Mouse (Mus musculus): ENCODE results near the gene Fbxl20. TPM values are rescaled to one million over a fixed set of nuclear protein-coding genes. Genes with fewer than 3 reads are reported as not detected.
"Not testable (repeated sequence)": the region's sequence is repeated elsewhere in the genome, so short reads cannot be mapped to it uniquely, and the experiment has no call there.

Gene Fbxl20
- total RNA-seq (2021) (10 to 100 TPM; 14.3 to 14.4 TPM), polyA plus RNA-seq (2012; rRNA removed) (10.7 and 16.0 TPM in 2 replicates)
- long read RNA-seq, full-length matches to known transcripts: 10 of 18 reads
- long read RNA-seq, partial matches to known transcripts: 0 of 18 reads
- long read RNA-seq, other reads (novel, unspliced or antisense): 8 of 18 reads

- H3K79me2 ChIP-seq (replicated peaks; ENCODE audit: control insufficient read depth, insufficient read depth, low read length): peaks cover 4% of the 10 kb centered on the region
- peaks cover 7% of the 10 kb centered on the region for H3K36me3 ChIP-seq (ENCODE audit: control insufficient read depth, insufficient read depth, low read length)
- peak within 1 kb of the TSS; percentile 98 for H3K27ac ChIP-seq
- intact Hi-C loops (cut with DNase I): loop anchor here (2.0 to 10.0 kb wide), 3 partner anchors 33 to 123 kb away; partner anchors contain the start of gene Rpl19
- peak within 1 kb of the TSS; percentile 87 for H3K9ac ChIP-seq (ENCODE audit: low read depth, low read length)
- WGBS: under 1% methylated on average over 58 of the region's 65 CpGs
- H3K4me3 ChIP-seq: peak within 1 kb of the TSS; percentile 97
- H3K4me1 ChIP-seq (ENCODE audit: control insufficient read depth, insufficient read depth, low read length): peaks cover 7% of the 10 kb centered on the region
- no peaks in the 10 kb centered on the region for H3K27me3 ChIP-seq (ENCODE audit: control insufficient read depth, insufficient read depth, low read length)
- peak; percentile 91 to 93 for DNase-seq
- TF ChIP-seq CTCF (IDR thresholded peaks at IDR 0.05) (no peak), EP300 (IDR thresholded peaks at IDR 0.05; ENCODE audit: insufficient read depth, low read depth, low read length) (0 out of 2 replicates have a peak, but pooled peaks have one; percentile 37), POLR2A (IDR thresholded peaks at IDR 0.05; ENCODE audit: insufficient read depth, low read depth, low read length) (peak; percentile 35; the same call in 1 of the 2 replicates)
These were observed at the start of gene Fbxl20 for GRCm38 (mm10) chr11:98149786-98150624. Gene Fbxl20, minus strand, starts transcription at chr11:98150403.

GRCm38 (mm10) chr11:98192901-98193805 is 43.0 kb upstream of the Fbxl20 start, which contains the start of gene Med1:
Gene Med1, minus strand, starts transcription at chr11:98193293.
- WGBS: under 1% methylated on average over 52 of the region's 53 CpGs
- peak within 1 kb of the TSS; percentile 84 for H3K9ac ChIP-seq (ENCODE audit: low read depth, low read length)
- peak; percentile 89 to 94 for DNase-seq
- H3K4me3 ChIP-seq: peak within 1 kb of the TSS; percentile 62
- H3K79me2 ChIP-seq (replicated peaks; ENCODE audit: control insufficient read depth, insufficient read depth, low read length): peaks cover 3% of the 10 kb centered on the region
- TF ChIP-seq EP300 (IDR thresholded peaks at IDR 0.05; ENCODE audit: insufficient read depth, low read depth, low read length) (no peak), CTCF (IDR thresholded peaks at IDR 0.05) (no peak), POLR2A (IDR thresholded peaks at IDR 0.05; ENCODE audit: insufficient read depth, low read depth, low read length) (peak; percentile 97)
- intact Hi-C loops (cut with DNase I): loop anchor here (1.0 kb wide), 1 partner anchor 9 kb away; no protein-coding TSS in a partner anchor
- H3K4me1 ChIP-seq (ENCODE audit: control insufficient read depth, insufficient read depth, low read length): peaks cover 5% of the 10 kb centered on the region
- peaks cover 6% of the 10 kb centered on the region for H3K36me3 ChIP-seq (ENCODE audit: control insufficient read depth, insufficient read depth, low read length)
- H3K27me3 ChIP-seq (ENCODE audit: control insufficient read depth, insufficient read depth, low read length): no peaks in the 10 kb centered on the region
- H3K27ac ChIP-seq: peak within 1 kb of the TSS; percentile 90

GRCm38 (mm10) chr11:98190820-98191219 is 40.6 kb upstream of the Fbxl20 start:
- H3K27ac ChIP-seq: no peak overlapping the region

GRCm38 (mm10) chr11:98187640-98188395 is 37.6 kb upstream of the Fbxl20 start:
- Histone ChIP-seq H3K27ac (no peak overlapping the region), H3K36me3 (ENCODE audit: control insufficient read depth, insufficient read depth, low read length) (peaks cover 6% of the 10 kb centered on the region), H3K4me3 (no peak overlapping the region), H3K9ac (ENCODE audit: low read depth, low read length) (no peak overlapping the region), H3K4me1 (ENCODE audit: control insufficient read depth, insufficient read depth, low read length) (peaks cover 4% of the 10 kb centered on the region), H3K27me3 (ENCODE audit: control insufficient read depth, insufficient read depth, low read length) (no peaks in the 10 kb centered on the region), H3K79me2 (replicated peaks; ENCODE audit: control insufficient read depth, insufficient read depth, low read length) (peaks cover 5% of the 10 kb centered on the region)
- TF ChIP-seq EP300 (IDR thresholded peaks at IDR 0.05; ENCODE audit: insufficient read depth, low read depth, low read length) (no peak), POLR2A (IDR thresholded peaks at IDR 0.05; ENCODE audit: insufficient read depth, low read depth, low read length) (no peak), CTCF (IDR thresholded peaks at IDR 0.05) (no peak)
- WGBS: 82% methylated on average over 9 of the region's 9 CpGs
- intact Hi-C loops (cut with DNase I): no loop called here
- no peak for DNase-seq

More at GRCm38 (mm10) chr11:98190820-98191219, 40.6 kb upstream of the Fbxl20 start:
- Histone ChIP-seq H3K36me3 (ENCODE audit: control insufficient read depth, insufficient read depth, low read length) (peaks cover 6% of the 10 kb centered on the region), H3K79me2 (replicated peaks; ENCODE audit: control insufficient read depth, insufficient read depth, low read length) (peaks cover 5% of the 10 kb centered on the region), H3K4me1 (ENCODE audit: control insufficient read depth, insufficient read depth, low read length) (peaks cover 5% of the 10 kb centered on the region), H3K27me3 (ENCODE audit: control insufficient read depth, insufficient read depth, low read length) (no peaks in the 10 kb centered on the region), H3K9ac (ENCODE audit: low read depth, low read length) (no peak overlapping the region), H3K4me3 (no peak overlapping the region)
- intact Hi-C loops (cut with DNase I): no loop called here
- 51% methylated on average over 5 of the region's 5 CpGs for WGBS
- DNase-seq: peak in 1 of 2 experiments; percentile 11
- TF ChIP-seq CTCF (IDR thresholded peaks at IDR 0.05) (no peak), POLR2A (IDR thresholded peaks at IDR 0.05; ENCODE audit: insufficient read depth, low read depth, low read length) (no peak), EP300 (IDR thresholded peaks at IDR 0.05; ENCODE audit: insufficient read depth, low read depth, low read length) (no peak)

- H3K4me1 ChIP-seq (ENCODE audit: control insufficient read depth, insufficient read depth, low read length); DNase-seq; intact Hi-C loops (cut with DNase I); H3K4me3 ChIP-seq; H3K36me3 ChIP-seq (ENCODE audit: control insufficient read depth, insufficient read depth, low read length); H3K27me3 ChIP-seq (ENCODE audit: control insufficient read depth, insufficient read depth, low read length); H3K27ac ChIP-seq; H3K9ac ChIP-seq (ENCODE audit: low read depth, low read length); H3K79me2 ChIP-seq (replicated peaks; ENCODE audit: control insufficient read depth, insufficient read depth, low read length): not testable (repeated sequence)
- WGBS: 93% methylated on average over 3 of the region's 3 CpGs
These were observed 31.9 kb upstream of the Fbxl20 start for GRCm38 (mm10) chr11:98182149-98182548.

Measured in heart, adult 2 months (tissue).